Mouse (Mus musculus): ENCODE data around the gene Phf12.

GRCm38 (mm10) chr11:78053078-78053477, 70.5 kb downstream of the Phf12 start:
- TF ChIP-seq CTCF (IDR thresholded peaks at IDR 0.05; ENCODE audit: low read depth) (no peak), EP300 (IDR thresholded peaks at IDR 0.05; ENCODE audit: low read depth) (no peak)

All from liver, embryonic 14.5 days (tissue).